Comparison of ENCODE assay signal across 8 mouse cellular contexts in the genomic region with DNA sequence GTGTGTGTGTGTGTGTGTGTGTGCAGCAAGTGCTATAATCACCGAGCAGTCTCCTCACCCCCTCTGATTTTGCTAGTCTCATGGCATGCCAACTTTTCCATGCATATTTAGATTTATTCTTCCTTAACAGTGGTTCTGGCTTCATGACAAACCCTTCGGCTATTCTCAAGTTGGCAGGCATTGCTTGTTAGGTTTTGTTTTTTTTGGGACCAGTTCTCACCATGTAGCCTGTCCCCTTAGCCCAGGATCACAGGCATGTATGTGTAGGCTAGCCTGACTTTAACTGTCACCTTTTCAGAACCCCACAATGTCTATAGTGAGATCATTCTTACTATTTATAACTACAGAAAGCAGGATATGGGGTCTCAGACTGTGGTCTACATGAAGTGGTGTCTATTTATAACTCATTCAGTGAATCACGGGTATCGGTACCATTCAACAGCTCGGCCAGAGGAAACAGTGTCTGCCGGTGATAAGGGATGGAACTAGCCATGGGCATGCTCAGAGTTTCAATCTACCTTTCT.
A peak's percentile ranks its signal among the peaks of the same experiment; 100 is the strongest.
DNase-seq lines count a peak whose midpoint lies in the region; ATAC-seq and TF ChIP-seq lines count a peak whose summit lies in the region.

No protein-coding gene starts in this region.

- 3% methylated on average over 6 of the region's 6 CpGs for WGBS in heart, embryonic 14.5 days
- 56% methylated on average over 6 of the region's 6 CpGs for WGBS in lung, embryonic 14.5 days
- WGBS in embryonic facial prominence, embryonic 14.5 days = 53% methylated on average over 6 of the region's 6 CpGs
- 54% methylated on average over 6 of the region's 6 CpGs for WGBS in stomach, embryonic 16.5 days

- TF ChIP-seq CTCF in lung, embryonic 14.5 days (IDR thresholded peaks at IDR 0.05; ENCODE audit: low read depth) = no peak

- H3K36me3 ChIP-seq in heart, embryonic 14.5 days (ENCODE audit: control insufficient read depth, insufficient read depth, low read length) = no peaks in the 10 kb centered on the region
- H3K36me3 ChIP-seq in lung, embryonic 14.5 days (ENCODE audit: insufficient read depth) = no peaks in the 10 kb centered on the region
- no peaks in the 10 kb centered on the region for H3K36me3 ChIP-seq in embryonic facial prominence, embryonic 14.5 days (ENCODE audit: control insufficient read depth, insufficient read depth, low read length)
- no peaks in the 10 kb centered on the region for H3K36me3 ChIP-seq in stomach, embryonic 16.5 days (ENCODE audit: control insufficient read depth, insufficient read depth, low read length)

- H3K27me3 ChIP-seq in heart, embryonic 14.5 days (ENCODE audit: control insufficient read depth, insufficient read depth, low read length) = no peaks in the 10 kb centered on the region
- no peaks in the 10 kb centered on the region for H3K27me3 ChIP-seq in lung, embryonic 14.5 days (ENCODE audit: insufficient read depth, low read length)
- no peaks in the 10 kb centered on the region for H3K27me3 ChIP-seq in embryonic facial prominence, embryonic 14.5 days (replicated peaks; ENCODE audit: control insufficient read depth, insufficient read depth, low read length)
- no peaks in the 10 kb centered on the region for H3K27me3 ChIP-seq in stomach, embryonic 16.5 days (ENCODE audit: control insufficient read depth, insufficient read depth, low read length)

- no peak overlapping the region for H3K4me3 ChIP-seq in heart, embryonic 14.5 days (ENCODE audit: control insufficient read depth in 1 of 2, insufficient read depth in 1 of 2, low read depth in 1 of 2, low read length in 2 of 2)
- no peak overlapping the region for H3K4me3 ChIP-seq in lung, embryonic 14.5 days (ENCODE audit: low read depth, low read length)
- H3K4me3 ChIP-seq in embryonic facial prominence, embryonic 14.5 days (ENCODE audit: low read depth, low read length) = no peak overlapping the region
- H3K4me3 ChIP-seq in stomach, embryonic 16.5 days (replicated peaks; ENCODE audit: low read length) = no peak overlapping the region

- H3K9ac ChIP-seq in heart, embryonic 14.5 days (ENCODE audit: low read length) = peak overlapping the region; percentile 44; the same call in 1 of the 2 replicates
- no peak overlapping the region for H3K9ac ChIP-seq in lung, embryonic 14.5 days
- no peak overlapping the region for H3K9ac ChIP-seq in embryonic facial prominence, embryonic 14.5 days (ENCODE audit: low read depth, low read length)
- H3K9ac ChIP-seq in stomach, embryonic 16.5 days (ENCODE audit: low read length) = no peak overlapping the region

- H3K4me2 ChIP-seq in heart, embryonic 14.5 days (ENCODE audit: low read length) = peak overlapping the region; percentile 42
- no peak overlapping the region for H3K4me2 ChIP-seq in lung, embryonic 14.5 days
- no peak overlapping the region for H3K4me2 ChIP-seq in embryonic facial prominence, embryonic 14.5 days (ENCODE audit: low read depth, low read length)
- no peak overlapping the region for H3K4me2 ChIP-seq in stomach, embryonic 16.5 days (ENCODE audit: low read depth, low read length)

- H3K4me1 ChIP-seq in heart, embryonic 14.5 days (ENCODE audit: control insufficient read depth in 2 of 2, insufficient read depth in 2 of 2, low read length in 2 of 2) = peaks cover 26 to 44% of the 10 kb centered on the region in 2 experiments
- no peaks in the 10 kb centered on the region for H3K4me1 ChIP-seq in lung, embryonic 14.5 days (ENCODE audit: insufficient read depth)
- H3K4me1 ChIP-seq in embryonic facial prominence, embryonic 14.5 days (ENCODE audit: control insufficient read depth, insufficient read depth, low read length) = peaks cover 12% of the 10 kb centered on the region; the same call in 1 of the 2 replicates
- H3K4me1 ChIP-seq in stomach, embryonic 16.5 days (ENCODE audit: control insufficient read depth, insufficient read depth, low read length) = peaks cover 3% of the 10 kb centered on the region; the same call in 1 of the 2 replicates

- H3K9me3 ChIP-seq in heart, embryonic 14.5 days (ENCODE audit: control insufficient read depth, low read length) = no peaks in the 10 kb centered on the region
- no peaks in the 10 kb centered on the region for H3K9me3 ChIP-seq in lung, embryonic 14.5 days (ENCODE audit: low read depth, low read length)
- H3K9me3 ChIP-seq in embryonic facial prominence, embryonic 14.5 days (ENCODE audit: control insufficient read depth, low read length) = no peaks in the 10 kb centered on the region
- H3K9me3 ChIP-seq in stomach, embryonic 16.5 days (replicated peaks; ENCODE audit: control insufficient read depth, low read length) = no peaks in the 10 kb centered on the region

- DNase-seq in heart, adult 8-10 months (ENCODE audit: low spot score) = no peak
- peak; percentile 57 for DNase-seq in lung, embryonic 14.5 days
- no peak for DNase-seq in lung, postnatal 10 days
- DNase-seq in embryonic facial prominence, embryonic 14.5 days (ENCODE audit: low spot score) = peak; percentile 86
- no peak for DNase-seq in layer of hippocampus, adult 9-10 months (ENCODE audit: low spot score)

- peak overlapping the region; percentile 91 to 92 for H3K27ac ChIP-seq in heart, embryonic 14.5 days (replicated peaks in 1 of 2; ENCODE audit: control insufficient read depth in 1 of 2, insufficient read depth in 1 of 2, low read depth in 2 of 2, low read length in 2 of 2)
- H3K27ac ChIP-seq in lung, embryonic 14.5 days (ENCODE audit: low read depth) = no peak overlapping the region
- H3K27ac ChIP-seq in embryonic facial prominence, embryonic 14.5 days (replicated peaks; ENCODE audit: low read depth, low read length) = 0 out of 2 replicates have a peak overlapping the region, but pooled peaks have one; percentile 13
- no peak overlapping the region for H3K27ac ChIP-seq in stomach, embryonic 16.5 days (ENCODE audit: low read length)

- ATAC-seq in heart, embryonic 14.5 days (ENCODE audit: insufficient number of reproducible peaks, insufficient read depth, low FRiP score, low read depth) = peak; percentile 75
- peak; percentile 67; the same call in 1 of the 2 replicates for ATAC-seq in lung, embryonic 14.5 days (ENCODE audit: insufficient read depth)
- no peak for ATAC-seq in embryonic facial prominence, embryonic 14.5 days (ENCODE audit: low read depth)
- ATAC-seq in stomach, embryonic 16.5 days (ENCODE audit: insufficient read depth, low FRiP score) = peak; percentile 15; the same call in 1 of the 2 replicates
- ATAC-seq in monocyte, adult 5-6 weeks (replicated peaks; ENCODE audit: insufficient number of reproducible peaks, low FRiP score, low TSS enrichment, poor library complexity, severe bottlenecking) = no peak

Comparison
In these comparisons a context has a peak if more than half of its experiments do, and no peak if none do; other contexts are left out.
1. DNase-seq: peak in lung, embryonic 14.5 days (single experiment) and embryonic facial prominence, embryonic 14.5 days (single experiment); none in heart, adult 8-10 months (single experiment), lung, postnatal 10 days (single experiment) and layer of hippocampus, adult 9-10 months (single experiment).
2. ATAC-seq: peak in heart, embryonic 14.5 days (single experiment), lung, embryonic 14.5 days (single experiment) and stomach, embryonic 16.5 days (single experiment); none in embryonic facial prominence, embryonic 14.5 days (single experiment) and monocyte, adult 5-6 weeks (single experiment).
3. H3K27ac ChIP-seq: peak in heart, embryonic 14.5 days (2 of 2) and embryonic facial prominence, embryonic 14.5 days (single experiment); none in lung, embryonic 14.5 days (single experiment) and stomach, embryonic 16.5 days (single experiment).